Mouse (Mus musculus) bone marrow macrophage, adult 2 months (primary cell): ENCODE measurements at regions not wholly inside any gene's neighbourhood (a gene's known extent, or its start where the extent isn't known, plus 50 kb on each side); places are given as distances from the start of the nearest gene placed in this dataset.

Source experiments
- CTCF ChIP-seq: IDR thresholded peaks from 2 replicates; pipeline ENCODE4 v1.5.1; 2012; ENCODE audit warnings: low read depth, mild to moderate bottlenecking, low read length, moderate library complexity
- POLR2A ChIP-seq: IDR thresholded peaks from 2 replicates; pipeline ENCODE4 v1.6.1; 2012; ENCODE audit warnings: mild to moderate bottlenecking, low read depth, low read length, borderline replicate concordance

DNA sequence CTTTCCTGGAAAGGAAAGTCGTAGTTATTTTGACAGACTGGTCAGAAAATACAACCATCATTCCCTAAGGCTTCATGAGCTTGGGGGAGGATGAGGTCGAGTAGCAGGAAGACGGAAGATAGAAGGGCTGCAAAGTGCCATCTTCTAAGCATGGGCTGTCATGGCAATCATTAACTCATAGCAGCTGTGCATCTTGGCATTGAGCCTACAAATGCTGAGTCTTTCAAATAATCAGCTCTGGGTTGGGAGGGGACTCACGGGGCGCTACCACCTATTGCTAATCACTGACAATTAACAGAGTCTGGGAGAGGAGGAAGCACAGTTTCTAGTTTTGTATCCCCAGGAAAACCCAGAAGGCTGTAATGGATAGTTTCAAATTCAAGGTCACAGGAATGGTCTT lies 586.3 kb downstream of the Gbe1 start:
- TF ChIP-seq CTCF (no peak), POLR2A (no peak)
